Mouse (Mus musculus): ENCODE measurements around the gene Prkar1b. TPM values are rescaled to one million over a fixed set of nuclear protein-coding genes. Genes with fewer than 3 reads are reported as not detected.

The Prkar1b gene
- polyA plus RNA-seq, 1 experiment from 2014 or later = 19.5 TPM

DNA sequence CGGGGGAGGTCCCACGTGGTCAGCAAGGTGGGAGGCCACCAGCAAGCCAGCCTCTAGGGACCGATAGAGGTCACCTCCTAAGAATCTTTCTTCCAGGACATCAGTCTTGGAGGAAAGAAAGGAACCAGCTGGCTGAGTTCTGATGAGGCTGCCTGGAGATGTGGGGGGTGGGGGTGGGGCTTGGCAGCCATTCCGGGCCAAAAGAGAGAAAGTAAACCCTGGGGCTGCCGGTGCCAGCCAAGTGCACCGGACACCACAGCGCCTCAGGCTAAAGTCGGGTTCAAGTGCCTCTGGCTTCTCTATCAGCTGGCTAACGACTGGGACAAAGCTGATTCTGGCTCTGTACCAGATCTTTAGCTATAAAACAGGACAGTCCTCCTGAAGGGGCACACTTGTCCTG, 74.0 kb downstream of the Prkar1b start:
- Histone ChIP-seq H3K9ac (replicated peaks; ENCODE audit: low read depth, low read length) (no peak overlapping the region), H3K27me3 (ENCODE audit: control insufficient read depth, insufficient read depth, low read length) (no peaks in the 10 kb centered on the region), H3K9me3 (ENCODE audit: control insufficient read depth, low read depth, low read length) (no peaks in the 10 kb centered on the region), H3K4me1 (ENCODE audit: control insufficient read depth, insufficient read depth, low read length) (peaks cover 23% of the 10 kb centered on the region), H3K4me2 (replicated peaks; ENCODE audit: low read depth, low read length) (no peak overlapping the region), H3K4me3 (ENCODE audit: low read depth, low read length) (no peak overlapping the region), H3K27ac (ENCODE audit: low read length) (no peak overlapping the region), H3K36me3 (ENCODE audit: control insufficient read depth, insufficient read depth, low read length) (no peaks in the 10 kb centered on the region)
- no peak for ATAC-seq (ENCODE audit: insufficient number of reproducible peaks, insufficient read depth, low FRiP score, low read depth)
- WGBS = 27% methylated on average over 9 of the region's 9 CpGs

DNA sequence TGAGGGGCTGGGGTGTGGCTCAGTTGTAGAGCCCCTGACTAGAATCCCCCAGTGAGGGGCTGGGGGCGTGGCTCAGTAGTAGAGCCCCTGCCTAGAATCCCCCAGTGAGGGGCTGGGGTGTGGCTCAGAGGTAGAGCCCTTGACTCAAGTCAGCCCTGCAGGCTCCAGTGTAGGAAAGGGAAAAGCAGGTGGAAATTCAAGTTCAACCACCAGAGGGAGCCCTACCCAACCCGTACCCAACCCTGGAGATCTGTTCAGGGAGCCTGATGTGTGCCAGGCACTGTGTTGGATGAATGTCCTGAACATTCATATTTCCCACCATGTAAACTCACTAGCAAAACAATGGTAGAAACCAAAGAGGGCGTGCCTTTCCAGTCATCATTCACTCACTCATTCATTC, 74.7 kb downstream of the Prkar1b start:
- 61% methylated on average over 3 of the region's 3 CpGs for WGBS
- ATAC-seq (ENCODE audit: insufficient number of reproducible peaks, insufficient read depth, low FRiP score, low read depth) = peak; percentile 44; the same call in 1 of the 2 replicates

DNA sequence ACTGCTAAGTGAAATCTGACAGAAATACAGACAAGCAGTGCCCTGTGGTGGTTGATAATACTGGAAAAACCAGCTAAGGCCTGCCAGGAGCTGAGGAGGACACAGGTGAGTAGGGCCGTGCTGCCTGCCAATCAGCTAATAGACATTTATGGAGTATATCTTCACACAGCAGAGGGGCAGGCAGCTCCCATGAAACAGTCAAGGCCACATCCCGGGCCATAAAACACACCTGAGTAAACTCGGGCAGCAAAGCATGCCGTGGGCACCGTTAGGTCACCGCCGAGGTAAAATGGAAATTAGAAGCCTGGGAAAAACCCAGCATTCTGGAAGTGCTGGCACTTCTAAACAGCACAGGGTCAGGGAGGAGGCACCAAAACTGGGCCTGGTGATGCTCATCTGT, 75.8 kb downstream of the Prkar1b start:
- no peak overlapping the region for H3K9ac ChIP-seq (replicated peaks; ENCODE audit: low read depth, low read length)

More for the DNA sequence above, 74.7 kb downstream of the Prkar1b start:
- Histone ChIP-seq H3K9ac (replicated peaks; ENCODE audit: low read depth, low read length) (no peak overlapping the region), H3K27ac (ENCODE audit: low read length) (no peak overlapping the region), H3K9me3 (ENCODE audit: control insufficient read depth, low read depth, low read length) (no peaks in the 10 kb centered on the region), H3K4me1 (ENCODE audit: control insufficient read depth, insufficient read depth, low read length) (peaks cover 23% of the 10 kb centered on the region), H3K36me3 (ENCODE audit: control insufficient read depth, insufficient read depth, low read length) (no peaks in the 10 kb centered on the region), H3K27me3 (ENCODE audit: control insufficient read depth, insufficient read depth, low read length) (no peaks in the 10 kb centered on the region), H3K4me3 (ENCODE audit: low read depth, low read length) (no peak overlapping the region), H3K4me2 (replicated peaks; ENCODE audit: low read depth, low read length) (no peak overlapping the region)

DNA sequence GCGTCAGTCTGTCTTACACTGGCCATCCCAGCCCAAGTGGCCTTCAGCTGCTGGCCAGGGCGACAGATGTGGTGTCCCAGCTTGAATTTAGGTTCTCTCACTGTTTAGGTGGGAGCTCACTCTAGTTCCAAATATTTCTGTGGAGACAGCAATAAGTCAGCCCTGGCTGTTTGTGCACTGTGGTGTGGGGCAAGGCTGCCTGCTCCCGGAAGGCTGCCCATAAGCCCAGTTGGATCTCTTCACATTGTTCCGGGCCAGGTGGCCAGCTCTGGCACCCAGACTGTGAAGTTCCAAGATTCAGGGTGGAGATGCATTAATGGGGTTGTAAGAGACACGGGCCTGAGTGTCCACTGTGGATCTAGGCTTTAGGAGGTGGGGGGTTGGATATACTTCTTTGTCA, 76.9 kb downstream of the Prkar1b start:
- 81% methylated on average over 5 of the region's 5 CpGs for WGBS

More for the DNA sequence above, 75.8 kb downstream of the Prkar1b start:
- H3K4me1 ChIP-seq (ENCODE audit: control insufficient read depth, insufficient read depth, low read length) = peaks cover 23% of the 10 kb centered on the region
- H3K27ac ChIP-seq (ENCODE audit: low read length) = no peak overlapping the region
- H3K4me3 ChIP-seq (ENCODE audit: low read depth, low read length) = no peak overlapping the region
- H3K4me2 ChIP-seq (replicated peaks; ENCODE audit: low read depth, low read length) = no peak overlapping the region
- no peaks in the 10 kb centered on the region for H3K27me3 ChIP-seq (ENCODE audit: control insufficient read depth, insufficient read depth, low read length)
- H3K9me3 ChIP-seq (ENCODE audit: control insufficient read depth, low read depth, low read length) = no peaks in the 10 kb centered on the region
- no peaks in the 10 kb centered on the region for H3K36me3 ChIP-seq (ENCODE audit: control insufficient read depth, insufficient read depth, low read length)
- 85% methylated on average over 7 of the region's 7 CpGs for WGBS
- no peak for ATAC-seq (ENCODE audit: insufficient number of reproducible peaks, insufficient read depth, low FRiP score, low read depth)

DNA sequence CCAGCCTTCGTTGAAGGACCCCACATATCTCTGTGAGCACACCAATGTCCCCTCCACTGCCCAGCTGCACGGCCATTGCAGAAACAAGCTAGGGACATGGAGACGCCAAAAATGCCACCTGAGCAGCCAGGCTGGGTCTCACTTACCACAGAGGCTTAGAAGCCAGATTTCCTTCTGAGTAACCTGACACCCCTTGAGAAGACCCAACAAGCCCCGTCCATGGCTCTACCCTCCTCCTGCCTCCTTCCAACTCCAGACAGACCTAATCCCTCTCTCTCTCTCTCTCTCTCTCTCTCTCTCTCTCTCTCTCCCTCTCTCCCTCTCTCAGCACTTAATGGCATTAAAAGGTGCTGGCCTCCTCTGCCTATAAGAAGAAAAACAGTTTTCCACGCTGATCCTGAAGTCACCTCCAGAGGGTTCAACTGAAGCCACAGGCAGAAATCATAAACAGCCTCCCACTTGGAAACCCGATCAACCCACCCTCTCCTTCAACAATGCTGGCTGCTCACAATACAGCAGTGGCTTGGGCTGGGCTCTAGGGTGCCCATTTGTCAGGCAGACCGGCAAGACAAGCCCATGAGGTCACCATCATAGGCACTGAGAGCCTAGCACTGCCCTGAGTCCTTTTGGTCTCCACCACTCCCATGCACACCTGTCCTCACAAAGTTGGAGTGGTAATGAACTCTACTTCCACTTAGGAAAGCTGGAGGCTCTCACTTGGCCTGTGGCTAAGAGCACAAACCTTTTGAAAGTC, 82.8 kb downstream of the Prkar1b start:
- no peaks in the 10 kb centered on the region for H3K9me3 ChIP-seq (ENCODE audit: control insufficient read depth, low read depth, low read length)
- H3K27ac ChIP-seq (ENCODE audit: low read length) = no peak overlapping the region
- no peak for ATAC-seq (ENCODE audit: insufficient number of reproducible peaks, insufficient read depth, low FRiP score, low read depth)
- H3K4me1 ChIP-seq (ENCODE audit: control insufficient read depth, insufficient read depth, low read length) = no peaks in the 10 kb centered on the region
- no peak overlapping the region for H3K9ac ChIP-seq (replicated peaks; ENCODE audit: low read depth, low read length)
- no peaks in the 10 kb centered on the region for H3K36me3 ChIP-seq (ENCODE audit: control insufficient read depth, insufficient read depth, low read length)
- WGBS = 34% methylated on average over 7 of the region's 7 CpGs
- no peak overlapping the region for H3K4me2 ChIP-seq (replicated peaks; ENCODE audit: low read depth, low read length)
- H3K27me3 ChIP-seq (ENCODE audit: control insufficient read depth, insufficient read depth, low read length) = no peaks in the 10 kb centered on the region
- no peak overlapping the region for H3K4me3 ChIP-seq (ENCODE audit: low read depth, low read length)

More for the DNA sequence above, 76.9 kb downstream of the Prkar1b start:
- Histone ChIP-seq H3K27me3 (ENCODE audit: control insufficient read depth, insufficient read depth, low read length) (no peaks in the 10 kb centered on the region), H3K4me1 (ENCODE audit: control insufficient read depth, insufficient read depth, low read length) (peaks cover 18% of the 10 kb centered on the region), H3K4me3 (ENCODE audit: low read depth, low read length) (no peak overlapping the region), H3K9ac (replicated peaks; ENCODE audit: low read depth, low read length) (no peak overlapping the region), H3K9me3 (ENCODE audit: control insufficient read depth, low read depth, low read length) (no peaks in the 10 kb centered on the region), H3K27ac (ENCODE audit: low read length) (no peak overlapping the region), H3K4me2 (replicated peaks; ENCODE audit: low read depth, low read length) (no peak overlapping the region), H3K36me3 (ENCODE audit: control insufficient read depth, insufficient read depth, low read length) (no peaks in the 10 kb centered on the region)
- no peak for ATAC-seq (ENCODE audit: insufficient number of reproducible peaks, insufficient read depth, low FRiP score, low read depth)

DNA sequence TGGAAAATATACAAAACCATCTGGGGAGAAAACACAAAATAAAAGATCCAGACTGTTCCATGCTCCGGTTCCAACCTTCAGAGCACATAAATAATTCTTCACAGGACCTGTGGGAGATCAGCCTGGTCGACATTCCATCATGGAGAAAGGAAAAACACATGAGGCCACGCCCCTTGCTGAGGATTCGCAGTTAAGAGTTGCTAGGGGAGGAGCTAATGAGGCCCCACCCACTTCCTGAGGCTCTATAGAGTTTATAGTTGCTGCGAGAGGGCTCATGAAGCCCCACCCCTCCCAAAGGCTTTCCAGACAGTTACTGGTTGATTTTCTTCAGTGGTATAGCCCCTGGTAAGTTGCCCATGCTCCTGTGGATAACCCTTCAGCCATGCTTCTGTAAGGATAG, 85.2 kb downstream of the Prkar1b start:
- H3K4me2 ChIP-seq (replicated peaks; ENCODE audit: low read depth, low read length) = no peak overlapping the region
- no peaks in the 10 kb centered on the region for H3K36me3 ChIP-seq (ENCODE audit: control insufficient read depth, insufficient read depth, low read length)
- H3K9me3 ChIP-seq (ENCODE audit: control insufficient read depth, low read depth, low read length) = no peaks in the 10 kb centered on the region
- ATAC-seq (ENCODE audit: insufficient number of reproducible peaks, insufficient read depth, low FRiP score, low read depth) = no peak
- WGBS = 57% methylated on average over 5 of the region's 5 CpGs
- H3K9ac ChIP-seq (replicated peaks; ENCODE audit: low read depth, low read length) = no peak overlapping the region
- no peak overlapping the region for H3K27ac ChIP-seq (ENCODE audit: low read length)
- H3K27me3 ChIP-seq (ENCODE audit: control insufficient read depth, insufficient read depth, low read length) = no peaks in the 10 kb centered on the region
- no peak overlapping the region for H3K4me3 ChIP-seq (ENCODE audit: low read depth, low read length)
- no peaks in the 10 kb centered on the region for H3K4me1 ChIP-seq (ENCODE audit: control insufficient read depth, insufficient read depth, low read length)

DNA sequence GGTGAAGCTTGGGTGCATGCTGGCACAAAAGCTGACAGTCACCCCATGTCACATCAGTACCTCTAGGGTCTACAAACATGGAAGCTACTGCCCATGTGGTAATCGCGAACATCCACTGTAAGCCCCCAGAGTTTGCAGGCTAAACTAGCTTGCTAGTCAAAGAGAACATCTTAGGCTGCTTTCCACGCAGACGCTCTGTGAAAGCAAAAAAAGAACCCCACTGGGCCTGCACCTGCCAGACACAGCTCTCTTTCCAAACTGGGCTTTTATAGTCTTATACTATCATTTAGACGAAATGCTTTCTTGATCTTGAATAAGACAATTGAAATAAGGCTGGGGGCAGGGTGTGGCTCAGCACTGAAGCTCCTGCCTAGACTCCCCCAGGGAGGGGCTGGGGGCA, 88.1 kb downstream of the Prkar1b start:
- Histone ChIP-seq H3K27ac (ENCODE audit: low read length) (no peak overlapping the region), H3K36me3 (ENCODE audit: control insufficient read depth, insufficient read depth, low read length) (no peaks in the 10 kb centered on the region), H3K4me3 (ENCODE audit: low read depth, low read length) (no peak overlapping the region), H3K4me2 (replicated peaks; ENCODE audit: low read depth, low read length) (no peak overlapping the region), H3K27me3 (ENCODE audit: control insufficient read depth, insufficient read depth, low read length) (no peaks in the 10 kb centered on the region), H3K4me1 (ENCODE audit: control insufficient read depth, insufficient read depth, low read length) (0 out of 2 replicates have a peak, but pooled peaks cover 1% of the 10 kb centered on the region), H3K9me3 (ENCODE audit: control insufficient read depth, low read depth, low read length) (no peaks in the 10 kb centered on the region), H3K9ac (replicated peaks; ENCODE audit: low read depth, low read length) (no peak overlapping the region)
- no peak for ATAC-seq (ENCODE audit: insufficient number of reproducible peaks, insufficient read depth, low FRiP score, low read depth)
- WGBS = 87% methylated on average over 5 of the region's 5 CpGs

DNA sequence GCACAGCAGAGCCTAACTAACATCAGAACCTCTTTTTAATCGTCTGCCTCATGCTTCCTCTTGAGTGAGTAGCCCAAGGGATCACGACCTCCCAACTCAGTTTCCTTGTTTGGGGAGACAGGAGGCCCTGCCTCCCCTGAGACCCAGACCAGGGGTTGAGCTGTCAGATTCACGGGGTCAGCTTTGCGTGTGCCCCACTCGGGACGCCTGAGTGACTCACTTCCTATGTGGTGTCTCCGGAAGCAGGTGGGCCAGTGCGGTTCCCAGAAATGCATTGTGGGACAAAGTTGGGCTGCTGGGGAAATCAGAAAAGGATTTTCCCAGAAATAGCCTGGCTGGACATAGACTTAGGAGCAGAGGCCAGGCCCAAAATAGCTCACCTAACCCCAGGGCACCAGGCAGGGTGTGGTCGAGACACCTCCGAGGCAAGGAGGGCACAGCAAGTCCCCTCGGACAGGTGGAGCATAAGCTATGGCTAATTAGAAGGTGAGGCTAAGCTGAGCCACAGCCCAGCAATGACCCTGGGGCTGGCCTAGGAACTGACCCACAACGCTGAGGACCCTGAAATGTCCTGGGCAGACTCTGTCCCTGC, 89.2 kb downstream of the Prkar1b start:
- no peak for ATAC-seq (ENCODE audit: insufficient number of reproducible peaks, insufficient read depth, low FRiP score, low read depth)
- WGBS = 73% methylated on average over 12 of the region's 12 CpGs
- H3K9ac ChIP-seq (replicated peaks; ENCODE audit: low read depth, low read length) = no peak overlapping the region

More for the DNA sequence above, 89.2 kb downstream of the Prkar1b start:
- Histone ChIP-seq H3K27me3 (ENCODE audit: control insufficient read depth, insufficient read depth, low read length) (no peaks in the 10 kb centered on the region), H3K9me3 (ENCODE audit: control insufficient read depth, low read depth, low read length) (no peaks in the 10 kb centered on the region), H3K36me3 (ENCODE audit: control insufficient read depth, insufficient read depth, low read length) (no peaks in the 10 kb centered on the region), H3K4me2 (replicated peaks; ENCODE audit: low read depth, low read length) (no peak overlapping the region), H3K27ac (ENCODE audit: low read length) (no peak overlapping the region), H3K4me1 (ENCODE audit: control insufficient read depth, insufficient read depth, low read length) (0 out of 2 replicates have a peak, but pooled peaks cover 7% of the 10 kb centered on the region), H3K4me3 (ENCODE audit: low read depth, low read length) (no peak overlapping the region)
